Mouse (Mus musculus): ENCODE measurements at regions not wholly inside any gene's neighbourhood (a gene's known extent, or its start where the extent isn't known, plus 50 kb on each side); places are given as distances from the start of the nearest gene placed in this dataset.

DNA sequence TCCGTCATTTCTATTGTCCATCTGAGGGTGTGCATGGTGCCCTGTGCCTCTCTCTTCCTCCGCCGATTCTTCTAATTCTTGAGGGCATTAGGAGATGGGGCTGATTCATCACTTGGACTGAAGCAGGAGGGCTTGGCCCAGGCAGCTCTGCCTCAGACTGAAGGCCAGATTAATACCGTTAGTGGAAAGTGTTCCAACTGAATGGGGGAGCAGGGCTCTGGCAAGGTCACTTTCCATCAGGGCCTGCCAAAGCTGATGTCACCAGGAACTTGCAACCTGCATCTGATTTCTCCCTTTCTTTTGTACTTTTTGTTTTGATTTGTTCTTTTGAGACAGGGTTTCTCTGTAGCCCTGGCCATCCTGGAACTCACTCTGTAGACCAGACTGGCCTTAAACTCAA, 69.3 kb upstream of the Plxnc1 start:
- Histone ChIP-seq H3K4me1 (peaks cover 8% of the 10 kb centered on the region), H3K9me3 (no peaks in the 10 kb centered on the region), H3K4me3 (no peak overlapping the region), H3K27ac (0 out of 2 replicates have a peak overlapping the region, but pooled peaks have one; percentile 1), H3K36me3 (no peaks in the 10 kb centered on the region), H3K27me3 (ENCODE audit: insufficient read depth, poor library complexity, severe bottlenecking) (no peaks in the 10 kb centered on the region)
- no peak for DNase-seq (ENCODE audit: low spot score)
- 70% methylated on average over 4 of the region's 4 CpGs for WGBS

DNA sequence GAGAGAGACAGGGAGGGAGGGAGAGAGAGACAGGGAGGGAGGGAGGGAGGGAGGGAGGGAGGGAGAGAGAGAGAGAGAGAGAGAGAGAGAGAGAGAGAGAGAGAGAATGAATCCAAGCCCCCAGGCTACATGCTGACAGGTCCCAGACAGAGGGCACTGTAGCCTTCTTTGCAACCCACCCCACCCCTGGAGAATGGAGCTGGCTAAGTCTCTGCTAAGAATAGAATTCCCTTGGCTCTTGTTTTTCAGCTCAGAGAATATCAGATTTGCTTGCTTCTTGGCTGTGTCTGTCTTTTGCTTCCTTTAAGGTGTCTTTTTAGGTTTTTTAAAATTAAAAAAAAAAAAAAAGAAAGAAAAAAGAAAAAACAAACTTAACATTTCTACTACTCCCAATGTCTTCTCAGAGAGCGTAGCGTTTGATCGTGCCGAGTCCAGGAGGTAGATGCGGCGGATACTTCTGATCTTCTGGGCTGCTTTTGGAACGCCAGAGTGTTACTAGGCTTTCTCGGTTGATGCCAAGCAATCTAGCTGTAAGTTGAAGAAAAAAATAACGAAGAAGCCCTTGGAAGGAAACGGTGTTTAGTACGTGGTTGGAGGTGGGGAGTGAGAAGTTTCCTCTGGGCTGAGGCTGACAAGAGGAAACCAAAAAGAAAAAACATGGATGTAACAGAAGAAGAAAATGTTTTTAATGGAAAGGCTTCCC, 68.7 kb upstream of the Plxnc1 start:
- Histone ChIP-seq H3K27ac (no peak overlapping the region), H3K4me1 (peaks cover 8% of the 10 kb centered on the region), H3K36me3 (no peaks in the 10 kb centered on the region), H3K4me3 (no peak overlapping the region), H3K9me3 (no peaks in the 10 kb centered on the region), H3K27me3 (ENCODE audit: insufficient read depth, poor library complexity, severe bottlenecking) (no peaks in the 10 kb centered on the region)
- DNase-seq (ENCODE audit: low spot score), result no peak
- WGBS, result 85% methylated on average over 11 of the region's 11 CpGs

DNA sequence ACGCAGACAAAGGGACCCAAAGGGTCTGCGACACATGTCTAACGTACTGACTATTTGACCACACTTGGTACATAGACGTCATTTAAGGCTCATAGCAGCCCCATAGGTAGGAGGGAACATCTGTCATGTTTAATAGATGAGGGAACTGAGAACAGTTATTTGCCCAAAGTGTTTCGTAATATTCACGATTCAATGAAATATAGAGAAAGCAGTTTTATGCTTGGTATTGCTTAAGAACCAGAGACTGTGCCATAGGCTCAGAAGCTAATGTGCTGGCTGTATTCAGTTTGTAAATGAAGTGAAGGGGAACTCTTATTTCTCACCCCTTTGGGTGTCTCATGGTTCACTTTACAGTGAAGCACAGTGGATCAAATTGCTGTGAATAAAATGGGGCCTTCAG, 65.7 kb upstream of the Plxnc1 start:
- H3K4me1 ChIP-seq, result peaks cover 8% of the 10 kb centered on the region
- 89% methylated on average over 6 of the region's 6 CpGs for WGBS
- H3K27me3 ChIP-seq (ENCODE audit: insufficient read depth, poor library complexity, severe bottlenecking), result no peaks in the 10 kb centered on the region
- no peak overlapping the region for H3K27ac ChIP-seq
- no peak for DNase-seq (ENCODE audit: low spot score)
- H3K9me3 ChIP-seq, result no peaks in the 10 kb centered on the region
- no peaks in the 10 kb centered on the region for H3K36me3 ChIP-seq
- no peak overlapping the region for H3K4me3 ChIP-seq

DNA sequence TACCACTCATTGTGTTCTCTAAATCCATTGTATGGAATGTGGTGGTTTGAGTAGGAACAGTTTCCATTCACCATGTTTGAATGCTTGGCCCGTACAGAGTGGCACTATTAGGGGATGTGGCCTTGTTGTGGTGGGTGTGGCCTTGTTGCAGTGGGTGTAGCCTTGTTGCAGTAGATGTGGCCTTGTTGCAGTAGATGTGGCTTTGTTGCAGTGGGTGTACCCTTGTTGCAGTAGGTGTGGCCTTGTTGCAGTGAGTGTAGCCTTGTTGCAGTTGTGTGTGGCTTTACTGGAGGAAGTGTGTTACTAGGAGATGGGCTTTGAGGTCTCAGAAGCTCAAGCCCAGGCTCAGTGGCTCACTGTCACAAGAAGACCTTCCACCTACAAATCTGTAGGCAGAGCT, 64.4 kb upstream of the Plxnc1 start:
- no peak overlapping the region for H3K27ac ChIP-seq
- no peaks in the 10 kb centered on the region for H3K36me3 ChIP-seq
- no peak for DNase-seq (ENCODE audit: low spot score)
- no peaks in the 10 kb centered on the region for H3K27me3 ChIP-seq (ENCODE audit: insufficient read depth, poor library complexity, severe bottlenecking)
- 58% methylated on average over 1 of the region's 1 CpGs for WGBS
- H3K9me3 ChIP-seq, result no peaks in the 10 kb centered on the region
- peaks cover 8% of the 10 kb centered on the region for H3K4me1 ChIP-seq
- no peak overlapping the region for H3K4me3 ChIP-seq

DNA sequence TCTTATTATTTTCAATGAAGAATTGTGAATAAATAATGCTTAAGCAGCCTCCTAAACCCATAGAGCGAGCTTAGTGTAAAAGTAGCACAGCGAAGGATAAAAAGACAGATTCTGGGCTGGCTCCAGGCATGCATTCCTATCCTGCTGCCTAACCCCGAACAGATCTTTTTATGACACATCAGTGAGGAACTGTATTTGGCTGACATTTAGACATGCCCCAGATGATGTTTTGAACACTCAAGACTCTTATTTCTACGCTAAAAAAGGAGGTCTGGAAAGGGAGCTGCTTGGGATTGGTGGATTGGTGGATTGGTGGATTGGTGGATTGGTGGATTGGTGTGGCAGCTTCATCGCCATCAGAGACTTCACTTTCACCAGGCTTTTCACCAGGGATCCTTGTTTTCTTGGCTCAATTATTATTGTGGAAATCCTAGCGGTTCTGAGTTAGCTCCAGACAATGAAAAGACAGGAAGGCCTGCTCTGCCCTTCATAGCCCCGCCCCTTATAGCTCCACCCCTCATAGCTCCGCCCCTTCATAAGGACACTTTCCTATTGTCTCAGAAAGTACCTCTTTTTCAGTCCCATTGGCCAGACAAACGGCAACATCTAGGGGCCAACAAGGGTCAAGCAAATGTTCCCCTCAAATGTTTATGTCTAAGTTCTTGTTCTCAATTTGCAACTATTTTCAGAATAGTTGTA, 59.6 kb upstream of the Plxnc1 start:
- Histone ChIP-seq H3K36me3 (no peaks in the 10 kb centered on the region), H3K4me1 (no peaks in the 10 kb centered on the region), H3K4me3 (no peak overlapping the region), H3K9me3 (no peaks in the 10 kb centered on the region), H3K27me3 (ENCODE audit: insufficient read depth, poor library complexity, severe bottlenecking) (no peaks in the 10 kb centered on the region), H3K27ac (no peak overlapping the region)
- DNase-seq (ENCODE audit: low spot score), result no peak
- WGBS, result 78% methylated on average over 9 of the region's 9 CpGs

DNA sequence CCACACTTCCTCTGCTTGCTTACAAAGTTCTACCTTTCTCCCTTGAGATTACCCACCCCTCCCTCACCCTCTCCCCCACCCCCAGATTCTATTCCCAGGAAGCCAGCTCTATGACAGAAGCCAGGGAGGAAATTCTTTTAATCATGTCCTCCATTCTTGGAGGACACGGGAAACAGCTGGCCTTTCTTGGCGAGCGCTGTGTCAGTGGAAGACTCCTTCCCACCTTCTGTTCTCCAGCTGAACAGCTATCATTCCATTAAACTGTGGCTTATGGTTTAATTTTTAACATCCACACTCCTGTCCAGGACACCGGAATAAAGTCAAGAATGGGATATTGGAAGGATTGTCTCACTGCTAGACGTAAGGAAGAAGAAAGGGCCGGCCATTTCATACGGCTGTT, 59.0 kb upstream of the Plxnc1 start:
- Histone ChIP-seq H3K27me3 (ENCODE audit: insufficient read depth, poor library complexity, severe bottlenecking) (no peaks in the 10 kb centered on the region), H3K27ac (no peak overlapping the region), H3K9me3 (no peaks in the 10 kb centered on the region), H3K4me1 (no peaks in the 10 kb centered on the region), H3K36me3 (no peaks in the 10 kb centered on the region), H3K4me3 (no peak overlapping the region)
- 82% methylated on average over 7 of the region's 7 CpGs for WGBS
- DNase-seq (ENCODE audit: low spot score), result no peak

DNA sequence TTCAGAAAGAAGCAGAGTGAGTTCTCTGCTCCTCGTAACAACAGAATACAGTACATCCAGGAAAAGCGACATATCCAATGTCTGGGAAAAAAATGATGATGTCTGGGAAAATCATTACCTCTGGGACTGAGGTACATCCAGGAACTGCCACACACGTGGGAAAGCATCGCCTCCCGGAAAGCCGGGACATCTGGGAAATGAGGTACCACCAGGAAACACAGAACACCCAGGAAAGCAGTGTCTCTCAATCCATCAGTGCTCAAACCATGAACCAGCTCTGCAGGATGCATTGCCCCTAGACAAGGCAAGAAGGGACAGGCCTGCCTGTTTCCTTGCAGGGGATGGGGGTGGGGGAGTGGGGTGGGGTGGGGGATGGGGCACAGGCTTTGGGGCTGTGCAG, 57.0 kb upstream of the Plxnc1 start:
- no peaks in the 10 kb centered on the region for H3K4me1 ChIP-seq
- WGBS, result 80% methylated on average over 6 of the region's 6 CpGs
- no peaks in the 10 kb centered on the region for H3K36me3 ChIP-seq
- no peaks in the 10 kb centered on the region for H3K27me3 ChIP-seq (ENCODE audit: insufficient read depth, poor library complexity, severe bottlenecking)
- H3K27ac ChIP-seq, result no peak overlapping the region
- DNase-seq (ENCODE audit: low spot score), result no peak
- H3K4me3 ChIP-seq, result no peak overlapping the region
- no peaks in the 10 kb centered on the region for H3K9me3 ChIP-seq

DNA sequence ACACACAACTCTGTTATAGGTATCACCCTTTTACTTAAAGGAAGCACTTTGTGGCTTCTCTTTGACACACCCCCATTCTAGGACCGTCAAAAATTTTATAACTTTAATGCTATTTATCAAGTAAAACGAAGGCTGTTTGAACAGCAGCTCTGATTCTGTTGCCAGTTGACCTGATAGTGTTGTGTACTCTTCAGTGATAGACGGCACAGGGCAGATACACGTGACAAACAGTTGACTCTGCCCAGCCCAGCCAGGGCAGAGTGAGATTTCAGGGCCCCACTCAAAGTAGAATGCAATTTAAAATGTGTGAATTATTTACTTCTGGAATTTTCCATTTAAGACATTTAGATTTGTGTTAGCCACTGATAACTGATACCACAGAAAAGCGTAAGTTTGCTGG, 55.1 kb upstream of the Plxnc1 start:
- 76% methylated on average over 5 of the region's 5 CpGs for WGBS
- no peaks in the 10 kb centered on the region for H3K9me3 ChIP-seq

More for the DNA sequence above, 55.1 kb upstream of the Plxnc1 start:
- H3K4me1 ChIP-seq, result no peaks in the 10 kb centered on the region
- no peak overlapping the region for H3K4me3 ChIP-seq
- H3K27me3 ChIP-seq (ENCODE audit: insufficient read depth, poor library complexity, severe bottlenecking), result 0 out of 2 replicates have a peak, but pooled peaks cover 2% of the 10 kb centered on the region
- no peaks in the 10 kb centered on the region for H3K36me3 ChIP-seq
- no peak overlapping the region for H3K27ac ChIP-seq
- no peak for DNase-seq (ENCODE audit: low spot score)
